Mouse (Mus musculus): ENCODE results near the gene Nlgn1.

- TF ChIP-seq ZNF384 (IDR thresholded peaks at IDR 0.05; ENCODE audit: low read depth, low read length), result no peak
- no peak for TF ChIP-seq CHD2 (IDR thresholded peaks at IDR 0.05; ENCODE audit: low read depth, low read length)
- TF ChIP-seq HCFC1 (IDR thresholded peaks at IDR 0.05; ENCODE audit: borderline replicate concordance, insufficient read depth, low read length), result no peak
Observed at GRCm38 (mm10) chr3:26228827-26229226, 103.4 kb downstream of the Nlgn1 start.
